Mouse (Mus musculus): ENCODE data around the gene Atg9b. TPM values are rescaled to one million over a fixed set of nuclear protein-coding genes. Genes with fewer than 3 reads are reported as not detected.

Atg9b gene
- polyA plus RNA-seq, 1 experiment from 2014 or later, result 0.21 TPM

DNA sequence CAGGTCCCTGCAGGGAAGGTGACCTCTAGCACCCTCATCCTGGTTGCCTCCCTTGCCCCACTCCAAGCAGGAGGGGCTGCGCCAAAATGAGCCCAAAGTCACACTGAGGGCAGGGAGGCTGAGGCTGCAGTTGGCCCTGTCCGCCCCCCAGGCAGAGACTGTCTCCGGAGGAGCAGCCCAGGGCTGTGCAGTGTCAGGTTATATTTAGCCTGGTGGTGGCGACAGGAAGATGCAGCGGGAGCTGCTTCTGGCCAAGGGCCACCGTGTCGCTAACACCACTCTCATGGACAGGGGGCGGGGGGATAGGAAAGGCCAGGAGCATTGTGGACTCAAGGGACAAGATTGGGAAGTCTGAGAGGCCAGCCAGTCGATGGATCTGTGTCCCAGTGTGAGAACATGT lies 54.6 kb downstream of the Atg9b start:
- H3K27me3 ChIP-seq (ENCODE audit: insufficient read depth, poor library complexity, severe bottlenecking), result no peaks in the 10 kb centered on the region
- H3K9me3 ChIP-seq, result no peaks in the 10 kb centered on the region
- peak overlapping the region; percentile 81; the same call in 1 of the 2 replicates for H3K27ac ChIP-seq
- 37% methylated on average over 9 of the region's 9 CpGs for WGBS
- H3K4me1 ChIP-seq (replicated peaks), result peaks cover 75% of the 10 kb centered on the region
- peaks cover 5% of the 10 kb centered on the region for H3K36me3 ChIP-seq
- no peak overlapping the region for H3K4me3 ChIP-seq
- peak; percentile 37 for DNase-seq (ENCODE audit: low spot score)

DNA sequence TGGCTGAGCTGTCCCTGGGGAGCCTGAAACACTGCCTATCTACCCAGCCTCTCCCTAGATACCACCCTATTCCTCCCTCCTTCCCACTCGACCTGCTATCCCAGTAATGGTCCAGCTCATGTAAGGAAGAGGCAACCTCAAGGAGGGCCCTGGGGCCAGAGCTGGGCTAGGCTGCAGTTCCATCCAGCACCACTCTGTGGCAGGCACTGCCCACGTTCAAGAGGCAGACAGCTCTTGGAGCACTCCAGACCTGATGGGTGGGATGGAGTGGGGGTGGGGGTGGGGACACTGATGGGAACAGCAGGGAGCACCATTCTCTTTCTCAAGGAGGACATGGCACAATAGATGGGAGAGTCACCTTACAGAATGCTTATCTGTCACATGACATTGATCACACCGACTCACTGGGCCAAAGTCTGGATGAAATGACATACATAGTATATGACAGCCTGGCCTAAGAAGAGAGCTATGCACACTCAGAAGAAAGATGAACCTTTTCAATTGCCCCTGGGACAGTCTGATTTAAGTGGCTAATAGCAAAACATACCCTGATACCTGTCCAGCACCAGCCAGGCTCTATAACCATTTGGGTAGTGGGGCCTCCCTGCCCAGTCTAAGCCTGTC lies 55.9 kb downstream of the Atg9b start:
- H3K4me1 ChIP-seq (replicated peaks), result peaks cover 69% of the 10 kb centered on the region
- H3K36me3 ChIP-seq, result peaks cover 18% of the 10 kb centered on the region
- H3K9me3 ChIP-seq, result no peaks in the 10 kb centered on the region
- H3K27ac ChIP-seq, result peak overlapping the region; percentile 81
- no peak overlapping the region for H3K4me3 ChIP-seq
- H3K27me3 ChIP-seq (ENCODE audit: insufficient read depth, poor library complexity, severe bottlenecking), result no peaks in the 10 kb centered on the region
- DNase-seq (ENCODE audit: low spot score), result peak; percentile 78
- 22% methylated on average over 3 of the region's 3 CpGs for WGBS

DNA sequence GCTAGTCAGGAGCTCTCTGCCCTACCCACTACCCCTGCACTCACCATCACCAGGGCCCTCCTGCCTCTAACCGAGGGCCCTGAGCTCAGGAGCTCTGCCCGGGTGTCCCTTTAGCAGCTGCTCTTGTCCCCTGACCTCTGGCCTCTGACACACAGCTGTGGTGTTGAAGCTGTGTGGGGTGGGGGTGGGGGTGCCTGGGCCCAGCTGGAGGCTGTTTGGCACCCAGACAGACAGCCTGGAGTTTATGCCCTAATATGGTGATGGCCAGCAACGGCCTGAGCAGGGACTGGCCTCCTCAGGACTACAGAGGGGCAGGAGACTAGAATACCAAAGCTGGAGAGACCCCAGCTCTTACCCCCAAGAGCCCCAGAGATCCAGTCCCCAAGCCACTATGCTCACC lies 57.2 kb downstream of the Atg9b start:
- H3K36me3 ChIP-seq, result peaks cover 25% of the 10 kb centered on the region
- peaks cover 8% of the 10 kb centered on the region; the same call in 1 of the 2 replicates for H3K27me3 ChIP-seq (ENCODE audit: insufficient read depth, poor library complexity, severe bottlenecking)
- peaks cover 79% of the 10 kb centered on the region for H3K4me1 ChIP-seq (replicated peaks)
- peak overlapping the region; percentile 81 for H3K27ac ChIP-seq
- H3K4me3 ChIP-seq, result no peak overlapping the region
- 35% methylated on average over 3 of the region's 3 CpGs for WGBS
- peak; percentile 38 for DNase-seq (ENCODE audit: low spot score)
- H3K9me3 ChIP-seq, result no peaks in the 10 kb centered on the region

Other genes with a start within 250 kb of the Atg9b start
- 18.4 and 21.0 TPM in 2 replicates for gene Nupl2, start 227.2 kb downstream of the Atg9b start, polyA plus RNA-seq (2016; fragmentation: Nextera tagmentation; extraction: Ambion mirVana)
- 32.4 and 33.9 TPM in 2 replicates for gene Kcnh2, start 40.5 kb downstream of the Atg9b start, polyA plus RNA-seq (2016; fragmentation: Nextera tagmentation; extraction: Ambion mirVana)
- 8.3 and 9.7 TPM in 2 replicates for gene Nos3, start 27.3 kb downstream of the Atg9b start, polyA plus RNA-seq (2016; fragmentation: Nextera tagmentation; extraction: Ambion mirVana)
- gene Abcb8, start 1.5 kb upstream of the Atg9b start, polyA plus RNA-seq (2016; fragmentation: Nextera tagmentation; extraction: Ambion mirVana), result 54.5 and 55.3 TPM in 2 replicates
- 0.20 and 0.54 TPM in 2 replicates for gene Asic3, start 21.2 kb upstream of the Atg9b start, polyA plus RNA-seq (2016; fragmentation: Nextera tagmentation; extraction: Ambion mirVana)
- 46.4 and 61.4 TPM in 2 replicates for gene Cdk5, start 31.4 kb upstream of the Atg9b start, polyA plus RNA-seq (2016; fragmentation: Nextera tagmentation; extraction: Ambion mirVana)
- 33.5 and 39.7 TPM in 2 replicates for gene Slc4a2, start 31.7 kb upstream of the Atg9b start, polyA plus RNA-seq (2016; fragmentation: Nextera tagmentation; extraction: Ambion mirVana)
- gene Fastk, start 53.1 kb upstream of the Atg9b start, polyA plus RNA-seq (2016; fragmentation: Nextera tagmentation; extraction: Ambion mirVana), result 114 and 127 TPM in 2 replicates
- 32.7 and 38.4 TPM in 2 replicates for gene Tmub1, start 55.7 kb upstream of the Atg9b start, polyA plus RNA-seq (2016; fragmentation: Nextera tagmentation; extraction: Ambion mirVana)
- 31.9 and 36.5 TPM in 2 replicates for gene Agap3, start 60.0 kb upstream of the Atg9b start, polyA plus RNA-seq (2016; fragmentation: Nextera tagmentation; extraction: Ambion mirVana)
- 1.3 and 1.5 TPM in 2 replicates for gene Gbx1, start 135.1 kb upstream of the Atg9b start, polyA plus RNA-seq (2016; fragmentation: Nextera tagmentation; extraction: Ambion mirVana)
- gene Asb10, start 148.8 kb upstream of the Atg9b start, polyA plus RNA-seq (2016; fragmentation: Nextera tagmentation; extraction: Ambion mirVana), result 0.17 TPM in 1 of 2 replicates, not detected in the other
- 0.07 and 0.10 TPM in 2 replicates for gene 4931409K22Rik, start 164.7 kb upstream of the Atg9b start, polyA plus RNA-seq (2016; fragmentation: Nextera tagmentation; extraction: Ambion mirVana)
- 125 and 159 TPM in 2 replicates for gene Abcf2, start 185.3 kb upstream of the Atg9b start, polyA plus RNA-seq (2016; fragmentation: Nextera tagmentation; extraction: Ambion mirVana)
- 16.5 and 19.3 TPM in 2 replicates for gene Chpf2, start 194.6 kb upstream of the Atg9b start, polyA plus RNA-seq (2016; fragmentation: Nextera tagmentation; extraction: Ambion mirVana)
- gene Smarcd3, start 232.3 kb upstream of the Atg9b start, polyA plus RNA-seq (2016; fragmentation: Nextera tagmentation; extraction: Ambion mirVana), result 22.8 and 35.7 TPM in 2 replicates